Mouse (Mus musculus) cerebellum, adult 2 months (tissue): ENCODE results near the gene Olfr93.

ENCODE experiments used
- CTCF ChIP-seq: fragments of 200-500 bp; IDR thresholded peaks from 2 replicates; pipeline ENCODE4 v1.5.1; 2011; ENCODE audit warnings: low read depth, mild to moderate bottlenecking, control low read depth, low read length, moderate library complexity, borderline replicate concordance; ENCODE audit not compliant: insufficient read depth
- POLR2A ChIP-seq: fragments of 200-500 bp; IDR thresholded peaks from 2 replicates; pipeline ENCODE4 v1.6.1; 2011; ENCODE audit warnings: low read length, control low read depth, borderline replicate concordance; ENCODE audit not compliant: insufficient read depth

DNA sequence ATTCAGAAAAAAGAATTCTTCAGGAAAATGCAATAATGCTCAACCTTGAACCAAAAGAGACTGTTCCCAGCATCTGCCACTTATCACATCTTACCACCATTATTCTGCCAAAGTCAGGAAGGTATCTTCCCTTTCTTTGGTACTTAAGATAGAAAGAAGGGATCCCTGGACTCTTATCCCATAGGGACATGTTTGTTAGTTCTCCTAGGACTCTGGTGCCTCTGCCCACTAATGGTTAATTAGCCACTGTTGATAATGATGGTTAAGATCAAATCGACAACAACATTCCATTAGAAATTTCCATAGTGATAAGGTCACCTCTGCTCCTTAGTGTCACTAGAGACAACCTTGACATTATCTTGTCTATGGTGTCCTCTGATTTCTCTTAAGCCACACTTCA, 63.1 kb downstream of the Olfr93 start, which contains the start of gene Olfr91:
- TF ChIP-seq CTCF (no peak), POLR2A (no peak)
